Mouse (Mus musculus) left cerebral cortex, adult 6 months (tissue): ENCODE measurements around the gene Akap5. TPM values are rescaled to one million over a fixed set of nuclear protein-coding genes. Genes with fewer than 3 reads are reported as not detected.

Source experiments
- long read RNA-seq, 2 experiments: library from polyadenylated mRNA; unstranded; transcript quantifications; one replicate each; pipeline ENCODE4 v2.0.0; 2019 to 2020
- polyA plus RNA-seq: library from polyadenylated mRNA; unstranded; fragments of <200 nt; fragmentation: Nextera tagmentation; gene quantifications from 2 replicates; pipeline ENCODE4 v1.2.3, GENCODE M21; 2021

Akap5 gene
- 20.6 and 26.3 TPM in 2 replicates for polyA plus RNA-seq
- long read RNA-seq, experiment 1, full-length matches to known transcripts = 54 of 60 reads
- long read RNA-seq, experiment 1, partial matches to known transcripts = 0 of 60 reads
- long read RNA-seq, experiment 1, other reads (novel, unspliced or antisense) = 6 of 60 reads
- long read RNA-seq, experiment 2, full-length matches to known transcripts = 29 of 102 reads
- long read RNA-seq, experiment 2, partial matches to known transcripts = 0 of 102 reads
- long read RNA-seq, experiment 2, other reads (novel, unspliced or antisense) = 73 of 102 reads

GRCm38 (mm10) chr12:76324679-76325431, at the start of gene Akap5:
TSS of gene Akap5 (plus strand) at chr12:76324891.

GRCm38 (mm10) chr12:76369206-76369977, 44.7 kb downstream of the Akap5 start, which contains the start of gene Zbtb25:
TSS of gene Zbtb25 (minus strand) at chr12:76369602.

GRCm38 (mm10) chr12:76369978-76370830, 45.5 kb downstream of the Akap5 start, which contains the start of gene Zbtb1:
TSS of gene Zbtb1 (plus strand) at chr12:76370266.

Other genes starting within 250 kb of the Akap5 start
- 0.10 and 0.18 TPM in 2 replicates for gene Esr2, start 147.6 kb upstream of the Akap5 start, polyA plus RNA-seq
- not detected in 2 replicates for gene Tex21, start 78.1 kb upstream of the Akap5 start, polyA plus RNA-seq
- 20.3 and 25.4 TPM in 2 replicates for gene Mthfd1, start 69.6 kb upstream of the Akap5 start, polyA plus RNA-seq
- gene Zbtb25, start 44.7 kb downstream of the Akap5 start, polyA plus RNA-seq = 12.2 and 14.6 TPM in 2 replicates
- 1.7 and 1.8 TPM in 2 replicates for gene Zbtb1, start 45.4 kb downstream of the Akap5 start, polyA plus RNA-seq
- 51.7 and 63.2 TPM in 2 replicates for gene Hspa2, start 79.3 kb downstream of the Akap5 start, polyA plus RNA-seq
- gene Ppp1r36, start 92.6 kb downstream of the Akap5 start, polyA plus RNA-seq = 1.4 and 2.8 TPM in 2 replicates
- gene Plekhg3, start 206.0 kb downstream of the Akap5 start, polyA plus RNA-seq = 2.5 and 3.4 TPM in 2 replicates